Mouse (Mus musculus) G1E (cell line): ENCODE results near the gene Kif1b.

Experiments
- CTCF ChIP-seq: IDR thresholded peaks from 2 replicates; pipeline ENCODE4 v1.5.1; 2012; ENCODE audit warnings: low read depth, low read length, inconsistent platforms, mixed read lengths
- GATA1 ChIP-seq: IDR thresholded peaks from 2 replicates; pipeline ENCODE4 v1.6.1; 2012; ENCODE audit warnings: borderline replicate concordance, low read length, inconsistent platforms, mixed read lengths
- GATA2 ChIP-seq: IDR thresholded peaks from 2 replicates; pipeline ENCODE4 v1.6.1; 2012; ENCODE audit warnings: low read depth, low read length, inconsistent platforms, borderline replicate concordance
- POLR2AphosphoS5 ChIP-seq: IDR thresholded peaks from 2 replicates; pipeline ENCODE4 v1.6.1; 2012; ENCODE audit warnings: low read depth, low read length, inconsistent platforms; ENCODE audit not compliant: insufficient replicate concordance
- TAL1 ChIP-seq: conservative IDR thresholded peaks from 2 replicates; pipeline ENCODE4 v1.6.1; 2012; ENCODE audit warnings: low read depth, low read length, inconsistent platforms, mixed read lengths

- TF ChIP-seq CTCF (no peak), TAL1 (no peak), GATA1 (no peak), POLR2AphosphoS5 (no peak), GATA2 (no peak)
Measured at GRCm38 (mm10) chr4:149215397-149215796, 92.1 kb downstream of the Kif1b start.
